In the genomic region with DNA sequence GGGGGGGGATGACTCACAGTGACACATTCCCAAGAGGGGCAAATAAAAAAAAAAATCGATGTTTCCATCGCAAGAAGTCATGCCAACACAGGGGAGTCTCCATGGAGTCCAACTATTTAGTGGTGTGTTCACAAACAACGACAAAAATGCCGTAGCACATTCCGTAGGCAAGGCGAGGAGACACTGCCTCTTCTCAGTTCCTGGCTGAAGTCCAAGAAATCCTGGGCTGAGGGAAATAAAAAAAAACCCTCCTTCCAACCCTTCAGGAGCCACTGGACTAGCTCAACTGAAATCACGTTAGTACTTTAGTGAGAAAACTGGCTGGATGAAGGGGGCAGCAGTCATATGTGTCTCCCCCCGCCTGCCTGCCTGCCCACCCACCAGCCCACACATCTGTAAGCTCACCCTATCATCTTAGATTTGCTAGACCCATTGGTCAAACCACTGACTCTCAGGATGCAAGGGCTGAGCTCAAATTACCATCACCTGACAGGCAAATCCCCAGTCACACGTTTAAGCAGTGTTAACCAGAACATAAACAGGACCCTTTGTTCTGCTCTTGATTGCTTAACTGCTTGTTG, we compare ENCODE assay signal across 8 mouse cellular contexts. TPM values are rescaled to one million over a fixed set of nuclear protein-coding genes. Genes with fewer than 3 reads are reported as not detected.
DNase-seq lines count a peak whose midpoint lies in the region; ATAC-seq lines count a peak whose summit lies in the region.

No protein-coding gene starts in this region.

- 28% methylated on average over 9 of the region's 9 CpGs for WGBS in midbrain, embryonic 13.5 days

- H3K4me3 ChIP-seq in midbrain, embryonic 13.5 days (replicated peaks), result no peak overlapping the region

- no peaks in the 10 kb centered on the region for H3K9me3 ChIP-seq in midbrain, embryonic 13.5 days

- H3K27ac ChIP-seq in midbrain, embryonic 13.5 days, result no peak overlapping the region

- H3K4me2 ChIP-seq in midbrain, embryonic 13.5 days (replicated peaks), result 0 out of 2 replicates have a peak overlapping the region, but pooled peaks have one; percentile 6

- no peaks in the 10 kb centered on the region for H3K36me3 ChIP-seq in midbrain, embryonic 13.5 days

- ATAC-seq in midbrain, embryonic 13.5 days, result peak; percentile 71

- H3K27me3 ChIP-seq in midbrain, embryonic 13.5 days, result no peaks in the 10 kb centered on the region

- H3K4me1 ChIP-seq in midbrain, embryonic 13.5 days (replicated peaks), result peaks cover 18% of the 10 kb centered on the region

- DNase-seq in urinary bladder, postnatal 14 days (ENCODE audit: low spot score), result peak; percentile 25
- DNase-seq in urinary bladder, adult 18-20 months (ENCODE audit: low spot score in 2 of 2), result no peak
- peak; percentile 55 to 64 for DNase-seq in heart, adult 9 months (ENCODE audit: low spot score in 2 of 2)
- DNase-seq in kidney, adult 9 months, result peak; percentile 58
- no peak for DNase-seq in layer of hippocampus, adult 9-11 months
- no peak for DNase-seq in right cerebral cortex, postnatal 4 days
- no peak for DNase-seq in left cerebral cortex, adult 8-10 months (ENCODE audit: low spot score in 2 of 2)

- no peak overlapping the region for H3K9ac ChIP-seq in midbrain, embryonic 13.5 days (replicated peaks)

RNA-seq across cellular contexts. Expression of a gene that starts 11.8 kb away (rescaled TPM):
- 8.3 and 9.9 TPM in 2 replicates for polyA plus RNA-seq in midbrain, embryonic 13.5 days (2015; fragmentation: Nextera tagmentation; extraction: Ambion mirVana)
- 10 to 100 TPM; 20.8 to 26.6 (median 23.1) TPM for total RNA-seq in left cerebral cortex, adult 8-10 months (2022)

Comparison
In these comparisons a context has a peak if more than half of its experiments do, and no peak if none do; other contexts are left out.
1. DNase-seq: peak in urinary bladder, postnatal 14 days (single experiment), heart, adult 9 months (2 of 2) and kidney, adult 9 months (single experiment); none in urinary bladder, adult 18-20 months (0 of 2), layer of hippocampus, adult 9-11 months (single experiment), right cerebral cortex, postnatal 4 days (single experiment) and left cerebral cortex, adult 8-10 months (0 of 2).